ENCODE assay signal across 8 mouse cellular contexts in genomic region chr13:46726288-46727037, GRCm38 (mm10). TPM values are rescaled to one million over a fixed set of nuclear protein-coding genes. Genes with fewer than 3 reads are reported as not detected.
A peak's percentile ranks its signal among the peaks of the same experiment; 100 is the strongest.
DNase-seq lines count a peak whose midpoint lies in the region; ATAC-seq and TF ChIP-seq lines count a peak whose summit lies in the region.

No protein-coding gene starts in this region.

- ATAC-seq in Patski, result peak; percentile 75
- ATAC-seq in hindbrain, embryonic 16.5 days, result no peak

- in situ Hi-C loops in Patski (cut with MboI; ENCODE audit: low pct_unique_long_range_greater_than_20kb), result no loop called here

- TF ChIP-seq CTCF in left cerebral cortex, adult 2 months (IDR thresholded peaks at IDR 0.05), result no peak; the same call in 1 of the 2 replicates
- peak; percentile 32 for TF ChIP-seq CTCF in Patski (IDR thresholded peaks at IDR 0.05)

- DNase-seq in left cerebral cortex, adult 2 months (ENCODE audit: extremely low spot score in 1 of 2, low spot score in 2 of 2), result peak in 1 of 2 experiments; percentile 20
- no peak for DNase-seq in left cerebral cortex, adult 18-20 months (ENCODE audit: low spot score in 2 of 2)
- no peak for DNase-seq in Patski (ENCODE audit: low read depth, low spot score)
- peak; percentile 38 for DNase-seq in embryo, embryonic 9.5 days (ENCODE audit: extremely low spot score)
- peak; percentile 27 for DNase-seq in mesoderm, embryonic 11.5 days (ENCODE audit: low read depth, low spot score)
- DNase-seq in testis, postnatal 10 days (ENCODE audit: low spot score), result peak; percentile 56
- no peak for DNase-seq in layer of hippocampus, adult 18-20 months (ENCODE audit: low spot score in 2 of 2)

- H3K9ac ChIP-seq in hindbrain, embryonic 16.5 days (ENCODE audit: low read depth, low read length), result peak overlapping the region; percentile 76

- CTCF ChIA-PET in Patski (lab: Charles Lee), result interaction anchor here (0.7 to 2.5 kb wide), 2 partner anchors 17 to 52 kb away, joined by 3 to 6 read pairs; no protein-coding TSS in a partner anchor

- intact Hi-C loops in left cerebral cortex, adult 2 months (cut with DNase I), result loop anchor here (5.0 kb wide), 3 partner anchors 71 to 291 kb away; partner anchors contain the start of gene Kif13a

- peaks cover 17% of the 10 kb centered on the region for H3K4me1 ChIP-seq in hindbrain, embryonic 16.5 days (ENCODE audit: control insufficient read depth, insufficient read depth, low read depth, low read length)

- peak overlapping the region; percentile 92 for H3K4me2 ChIP-seq in hindbrain, embryonic 16.5 days (ENCODE audit: low read length)

- no peaks in the 10 kb centered on the region for H3K27me3 ChIP-seq in Patski
- H3K27me3 ChIP-seq in hindbrain, embryonic 16.5 days (replicated peaks; ENCODE audit: control insufficient read depth, insufficient read depth, low read length), result no peaks in the 10 kb centered on the region

- POLR2A ChIA-PET in Patski (lab: Charles Lee), result interaction anchor here (0.9 to 1.2 kb wide), 3 partner anchors 18 to 56 kb away, joined by 3 to 5 read pairs (median 4); no protein-coding TSS in a partner anchor

- no peak overlapping the region for H3K27ac ChIP-seq in left cerebral cortex, adult 2 months
- H3K27ac ChIP-seq in hindbrain, embryonic 16.5 days (ENCODE audit: low read depth, low read length), result peak overlapping the region; percentile 95

- under 1% methylated on average over 30 of the region's 30 CpGs for WGBS in hindbrain, embryonic 16.5 days

- H3K4me3 ChIP-seq in left cerebral cortex, adult 2 months, result peak overlapping the region; percentile 68
- peak overlapping the region; percentile 99 for H3K4me3 ChIP-seq in hindbrain, embryonic 16.5 days (ENCODE audit: low read length)

- H3K36me3 ChIP-seq in hindbrain, embryonic 16.5 days (ENCODE audit: control insufficient read depth, insufficient read depth, low read length), result no peaks in the 10 kb centered on the region

- H3K9me3 ChIP-seq in hindbrain, embryonic 16.5 days (ENCODE audit: control insufficient read depth, low read length), result no peaks in the 10 kb centered on the region

RNA-seq across cellular contexts. Expression of gene Nup153, which starts 1.3 kb away (rescaled TPM):
- 10 to 100 TPM; 56.2 to 57.9 TPM for total RNA-seq in left cerebral cortex, adult 2 months (2021)
- 10 to 100 TPM; 58.4 TPM for total RNA-seq in left cerebral cortex, adult 18-20 months (2021)
- 48.9 TPM for polyA plus RNA-seq in Patski (2021)
- 15.3 and 15.9 TPM in 2 replicates for polyA plus RNA-seq in hindbrain, embryonic 16.5 days (2015; fragmentation: Nextera tagmentation; extraction: Ambion mirVana)
- 10 to 100 TPM; 57.5 to 58.6 TPM for total RNA-seq in layer of hippocampus, adult 18-20 months (2021)

RNA-seq across cellular contexts. Expression of gene Fam8a1, which starts 57.1 kb away (rescaled TPM):
- total RNA-seq in left cerebral cortex, adult 2 months (2021), result 10 to 100 TPM; 86.4 to 87.4 TPM
- 10 to 100 TPM; 93.8 to 94.7 TPM for total RNA-seq in left cerebral cortex, adult 18-20 months (2021)
- polyA plus RNA-seq in Patski (2021), result 52.0 TPM
- polyA plus RNA-seq in hindbrain, embryonic 16.5 days (2015; fragmentation: Nextera tagmentation; extraction: Ambion mirVana), result 10.8 and 13.6 TPM in 2 replicates
- total RNA-seq in layer of hippocampus, adult 18-20 months (2021), result 10 to 100 TPM; 84.7 to 86.4 TPM

Comparison
In these comparisons a context has a peak if more than half of its experiments do, and no peak if none do; other contexts are left out.
1. DNase-seq: peak in embryo, embryonic 9.5 days (single experiment), mesoderm, embryonic 11.5 days (single experiment) and testis, postnatal 10 days (single experiment); none in left cerebral cortex, adult 18-20 months (0 of 2), Patski (single experiment) and layer of hippocampus, adult 18-20 months (0 of 2).